Mouse (Mus musculus) CH12F3 (cell line): ENCODE data around the gene Cyp4f17.
"Not testable (repeated sequence)": the region's sequence is repeated elsewhere in the genome, so short reads cannot be mapped to it uniquely, and the experiment has no call there.

Experiments
- in situ Hi-C: fragments of 300-500 bp; cut with MboI; formaldehyde crosslinking; loops from 2 replicates; pipeline ENCODE4 v1.14.3; 2020; ENCODE audit warnings: low sequenced_read_pairs

The Cyp4f17 gene

DNA sequence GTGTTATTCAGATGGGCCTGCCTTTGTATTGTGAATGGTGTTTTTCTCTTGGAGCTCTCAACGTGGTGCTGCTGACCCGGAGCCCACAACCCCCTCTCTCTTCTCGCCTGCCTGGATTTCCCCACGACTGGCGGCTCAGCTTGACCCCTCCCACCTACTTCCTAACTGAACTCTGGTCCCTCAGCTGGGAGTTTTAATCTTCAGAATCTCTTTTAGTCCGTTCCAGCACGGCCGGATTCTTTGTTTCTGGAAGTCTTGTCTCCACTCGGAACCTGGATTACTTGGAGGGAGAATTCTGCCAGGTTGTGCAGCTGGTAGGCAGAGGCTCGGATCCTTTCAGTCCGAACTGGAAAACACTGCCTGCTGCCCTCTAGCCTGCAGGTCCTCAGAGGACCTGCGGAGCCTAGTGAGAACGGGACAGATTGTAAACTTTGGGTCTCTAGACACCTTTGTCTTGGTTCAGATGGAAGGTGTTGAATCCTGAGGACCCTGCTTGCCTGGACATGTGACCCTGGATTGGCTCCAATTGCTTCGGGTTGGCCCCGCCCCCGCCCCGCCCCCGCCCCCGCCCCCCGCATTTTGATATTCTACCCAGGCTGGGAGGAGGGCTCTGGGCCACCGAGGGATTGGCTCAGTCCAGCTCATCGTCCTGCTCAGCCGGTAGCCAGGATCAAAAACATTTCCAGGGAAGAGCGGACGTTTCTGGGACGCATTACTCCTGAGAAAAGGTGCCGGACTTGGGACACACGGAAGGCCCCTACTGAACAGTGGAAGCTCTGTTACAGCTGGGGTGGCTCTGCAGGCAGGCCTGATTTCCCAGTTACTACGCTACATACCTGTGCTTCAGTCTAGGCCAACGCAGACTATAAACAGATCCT is at the start of gene Cyp4f17:
Gene Cyp4f17, plus strand, starts transcription at position 200 of the 878 bp plus-strand sequence.
- in situ Hi-C loops = no loop called here

DNA sequence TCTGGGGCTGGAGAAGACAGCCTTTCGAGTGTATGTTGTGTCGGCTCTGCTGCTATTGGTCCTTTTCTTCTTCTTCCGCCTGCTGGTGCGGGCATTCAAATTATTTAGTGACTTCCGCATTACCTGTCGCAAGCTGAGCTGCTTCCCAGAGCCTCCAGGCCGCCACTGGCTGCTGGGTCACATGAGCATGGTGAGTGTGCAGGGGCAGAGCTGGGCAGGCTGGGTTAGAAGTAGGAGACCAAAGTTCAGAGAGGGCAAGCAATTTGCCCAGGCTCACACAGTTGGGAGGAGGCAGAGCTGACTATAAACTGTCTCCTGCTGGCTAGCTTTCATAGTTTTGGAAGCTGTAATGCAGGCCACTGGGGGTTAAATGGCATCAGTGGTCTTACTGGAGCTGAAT is 37.4 kb upstream of the Cyp4f17 start:
- in situ Hi-C loops = no loop called here

DNA sequence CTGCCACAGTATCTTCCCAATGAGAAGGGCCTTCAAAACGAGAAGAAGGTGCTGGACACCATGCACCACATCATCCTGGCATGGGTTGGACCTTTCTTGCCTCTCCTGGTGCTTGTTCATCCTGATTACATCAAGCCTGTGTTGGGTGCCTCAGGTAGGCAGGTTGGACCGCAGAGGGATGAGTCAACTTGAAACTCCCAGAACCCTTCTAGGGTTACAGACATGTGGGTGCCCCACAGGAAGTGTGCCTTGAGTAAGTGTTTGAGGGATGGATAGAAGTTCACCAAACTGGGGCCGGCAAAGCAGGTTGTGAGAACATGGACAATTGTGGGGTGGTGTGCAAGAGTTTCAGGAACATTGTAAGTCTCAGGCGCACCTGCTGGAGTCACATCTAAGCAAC is 35.1 kb upstream of the Cyp4f17 start:
- in situ Hi-C loops = no loop called here

DNA sequence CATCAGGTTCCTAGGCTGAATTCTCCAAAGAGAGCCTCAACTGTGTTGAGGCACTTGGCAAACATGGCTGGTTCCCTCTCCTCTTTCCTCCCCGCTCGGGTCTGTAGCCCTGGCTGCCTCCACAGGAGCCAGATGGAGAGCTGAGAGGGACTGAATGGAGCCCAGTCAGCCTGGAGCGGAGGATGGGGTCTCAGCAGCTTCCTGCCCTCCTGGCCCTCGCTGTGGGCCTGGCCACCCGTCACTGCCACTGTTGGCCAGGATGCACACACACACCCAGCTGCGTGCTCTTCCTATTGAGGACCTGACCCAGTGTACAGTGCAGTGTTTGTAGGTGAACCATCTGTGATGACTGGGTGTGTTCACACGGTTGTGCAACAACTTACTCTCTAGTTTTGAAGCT is 33.7 kb upstream of the Cyp4f17 start:
- in situ Hi-C loops = no loop called here

DNA sequence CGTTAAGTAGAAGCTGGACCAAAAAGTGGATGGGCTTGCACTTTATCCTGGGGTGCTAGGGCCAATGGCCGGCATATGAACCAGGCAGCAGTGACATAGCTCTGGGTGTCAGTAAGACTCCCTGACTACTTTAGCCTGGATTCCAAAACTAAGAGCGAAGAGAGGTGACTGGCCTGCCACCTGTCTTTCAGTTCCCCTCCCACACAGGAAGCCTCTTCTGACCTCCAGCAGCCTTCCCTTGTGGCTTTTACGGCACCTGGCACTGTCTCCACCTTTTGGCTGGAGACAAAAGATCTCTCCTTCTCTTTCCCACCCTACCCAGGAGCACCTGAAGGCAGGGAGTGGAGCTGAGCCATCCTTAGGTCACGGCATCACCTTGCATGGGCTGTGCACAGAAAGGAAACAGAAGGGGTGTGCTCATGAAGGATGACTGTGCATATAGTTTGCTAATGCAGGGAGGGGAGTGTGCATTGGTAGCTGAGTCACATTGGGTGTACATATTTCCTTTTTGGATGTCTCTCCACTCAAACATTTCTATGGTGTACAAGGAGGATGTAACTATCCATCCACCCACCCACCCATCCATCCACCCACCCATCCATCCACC is 30.8 kb upstream of the Cyp4f17 start:
- in situ Hi-C loops = no loop called here

DNA sequence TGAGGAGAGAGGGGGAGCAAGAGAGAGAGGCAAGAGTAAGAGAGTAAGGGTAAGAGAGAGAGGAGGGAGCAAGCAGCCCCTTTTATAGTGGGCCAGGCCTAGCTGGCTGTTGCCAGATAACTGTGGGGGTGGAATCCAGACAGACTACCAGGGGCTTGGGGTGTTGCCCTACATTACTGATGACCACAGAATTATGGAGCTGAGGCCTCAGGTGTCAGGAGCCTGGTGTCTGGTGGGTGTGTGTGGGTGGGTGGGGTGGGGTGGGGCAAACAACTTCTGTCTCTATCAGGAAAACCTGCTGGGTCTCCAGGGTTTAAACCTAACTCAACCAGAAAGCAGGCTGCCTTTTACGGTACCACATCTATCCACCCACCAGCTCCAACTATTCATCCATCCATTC is 28.6 kb upstream of the Cyp4f17 start:
- in situ Hi-C loops = no loop called here

DNA sequence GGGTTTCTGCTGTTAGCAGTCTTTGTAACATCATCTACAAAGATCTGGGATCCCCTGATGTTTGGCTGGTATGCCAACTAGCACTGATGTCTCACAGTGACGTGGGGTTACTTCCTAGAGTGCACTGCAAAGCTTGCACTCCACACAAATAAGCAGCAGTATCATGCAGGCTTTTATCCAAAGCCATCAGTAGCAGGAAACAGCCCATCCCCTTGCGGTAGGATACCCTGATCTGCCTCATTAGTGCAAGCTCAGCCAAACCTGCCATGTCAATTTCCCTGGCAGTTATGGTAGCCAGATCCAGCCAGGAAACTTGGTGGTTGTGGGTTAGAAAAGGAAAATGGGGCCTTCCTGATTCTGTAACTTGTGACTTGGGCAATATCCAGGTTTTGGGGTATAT is 27.1 kb upstream of the Cyp4f17 start:
- in situ Hi-C loops = no loop called here

DNA sequence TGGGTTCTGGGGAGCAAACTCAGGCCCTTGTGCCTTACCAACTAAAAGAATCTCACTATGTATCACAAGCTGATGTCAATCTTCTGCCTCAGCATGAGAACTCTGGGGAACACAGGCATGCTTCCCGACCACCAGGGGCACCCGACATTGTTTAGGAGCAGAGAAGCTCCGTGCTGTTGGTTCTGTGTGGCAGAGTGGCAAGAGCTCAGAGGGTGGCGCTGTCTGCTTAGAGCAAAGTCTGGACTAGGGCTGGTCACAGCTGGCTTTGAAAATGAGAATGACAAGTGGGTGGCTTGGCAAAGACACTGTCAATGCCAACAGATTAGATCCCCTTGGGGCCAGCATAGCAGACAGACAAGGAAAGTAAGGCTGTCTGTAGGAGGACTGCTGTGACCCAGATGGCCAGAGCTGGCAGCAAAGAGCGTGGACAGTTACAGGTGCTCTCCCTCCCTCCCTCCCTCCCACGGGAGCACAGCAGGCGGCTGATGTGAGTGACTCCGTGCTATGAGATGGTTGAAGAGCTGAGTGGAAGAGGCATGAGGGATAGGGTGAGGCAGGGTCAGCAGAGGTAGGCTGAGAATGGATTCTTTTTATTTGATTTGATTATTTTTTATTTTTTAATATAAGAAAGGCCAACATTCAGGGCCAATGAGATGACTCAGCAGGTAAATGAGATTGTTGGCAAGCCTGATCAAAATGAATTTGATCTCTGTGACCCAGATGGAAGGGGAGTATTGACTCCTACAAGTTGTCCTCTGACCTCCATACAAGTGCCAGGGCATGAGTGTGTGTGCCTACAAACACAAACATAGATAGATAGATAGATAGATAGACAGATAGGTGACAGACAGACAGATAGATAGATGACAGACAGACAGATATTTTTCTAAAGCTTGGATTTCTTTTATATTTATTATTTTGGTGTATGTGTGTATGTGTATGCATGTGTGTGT is 26.0 kb upstream of the Cyp4f17 start:
- in situ Hi-C loops = no loop called here

DNA sequence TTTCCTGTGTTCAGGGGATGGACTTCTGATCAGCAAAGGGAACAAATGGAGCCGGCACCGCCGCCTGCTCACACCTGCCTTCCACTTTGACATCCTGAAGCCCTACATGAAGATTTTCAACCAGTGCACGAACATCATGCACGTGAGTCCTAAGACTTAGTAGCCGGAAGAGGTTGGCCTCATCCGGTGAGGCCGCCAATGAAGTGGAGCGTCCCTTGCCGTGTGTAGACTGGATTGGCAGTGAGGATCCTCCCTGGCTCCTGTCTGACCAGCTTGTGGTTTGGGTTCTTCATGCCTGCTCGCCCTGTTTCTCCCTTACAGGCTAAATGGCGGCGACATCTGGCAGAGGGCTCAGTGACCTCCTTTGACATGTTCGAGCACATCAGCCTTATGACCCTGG is 24.1 kb upstream of the Cyp4f17 start:
- in situ Hi-C loops = no loop called here

DNA sequence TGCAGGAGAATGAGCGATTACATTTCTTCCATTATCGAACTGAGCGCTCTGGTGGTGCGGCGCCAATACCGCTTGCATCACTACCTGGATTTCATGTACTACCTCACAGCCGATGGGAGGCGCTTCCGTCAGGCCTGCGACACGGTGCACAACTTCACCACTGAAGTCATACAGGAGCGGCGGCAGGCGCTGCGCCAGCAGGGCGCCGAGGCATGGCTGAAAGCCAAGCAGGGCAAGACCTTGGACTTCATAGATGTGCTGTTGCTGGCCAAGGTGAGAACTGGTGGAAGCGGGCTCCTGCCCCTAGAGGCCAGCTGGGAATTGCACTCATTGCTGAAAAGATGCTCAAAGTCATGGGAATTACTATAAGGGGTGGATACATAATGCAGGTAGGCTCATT is 22.6 kb upstream of the Cyp4f17 start:
- in situ Hi-C loops = no loop called here

DNA sequence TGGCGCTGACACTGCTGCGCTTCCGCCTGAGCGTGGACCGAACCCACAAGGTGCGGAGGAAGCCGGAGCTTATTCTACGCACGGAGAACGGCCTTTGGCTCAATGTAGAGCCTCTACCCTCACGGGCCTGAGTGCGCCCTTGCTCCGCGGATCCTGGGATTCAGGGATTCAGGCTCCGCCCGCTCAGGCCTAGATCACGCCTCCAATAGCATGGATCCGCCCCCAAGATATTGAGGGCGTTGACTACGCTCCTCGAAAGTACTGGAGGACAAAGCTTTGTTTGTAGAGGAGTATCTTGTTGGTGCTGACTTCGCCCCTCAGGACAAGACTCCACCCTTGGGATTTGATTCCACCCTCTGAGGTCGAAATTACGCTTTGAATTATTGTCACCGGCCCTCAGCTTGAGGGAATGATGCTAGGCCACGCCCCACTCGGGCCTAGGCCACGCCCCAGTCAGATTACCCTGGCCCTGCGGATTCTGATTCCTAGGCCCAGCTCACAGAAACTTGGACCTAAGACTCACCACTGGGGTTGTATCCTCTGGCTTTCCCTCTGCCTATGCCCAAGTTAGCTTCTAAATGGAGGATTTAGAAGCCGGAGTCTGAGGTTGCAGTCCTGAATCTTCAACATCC is 13.4 kb upstream of the Cyp4f17 start:
- in situ Hi-C loops = no loop called here

DNA sequence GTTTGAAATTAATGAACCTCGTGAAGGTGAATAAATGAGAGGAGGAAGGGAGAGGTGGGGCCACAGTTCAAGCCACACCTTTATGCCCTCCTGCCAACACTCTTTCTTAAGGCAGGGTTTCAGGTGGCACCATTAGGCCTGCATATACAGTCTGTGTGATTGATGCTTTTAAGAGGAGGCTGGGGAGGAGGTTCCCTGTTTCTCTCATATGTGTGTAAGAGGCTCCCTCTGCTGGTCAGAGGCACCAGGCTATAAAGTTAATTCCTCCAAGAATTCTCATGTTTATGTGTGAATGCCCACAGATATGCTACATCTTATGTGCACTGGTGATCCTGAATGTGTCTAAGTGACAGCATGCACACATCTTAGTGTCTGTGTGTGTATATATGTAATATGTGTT is 11.2 kb upstream of the Cyp4f17 start:
- in situ Hi-C loops = no loop called here

DNA sequence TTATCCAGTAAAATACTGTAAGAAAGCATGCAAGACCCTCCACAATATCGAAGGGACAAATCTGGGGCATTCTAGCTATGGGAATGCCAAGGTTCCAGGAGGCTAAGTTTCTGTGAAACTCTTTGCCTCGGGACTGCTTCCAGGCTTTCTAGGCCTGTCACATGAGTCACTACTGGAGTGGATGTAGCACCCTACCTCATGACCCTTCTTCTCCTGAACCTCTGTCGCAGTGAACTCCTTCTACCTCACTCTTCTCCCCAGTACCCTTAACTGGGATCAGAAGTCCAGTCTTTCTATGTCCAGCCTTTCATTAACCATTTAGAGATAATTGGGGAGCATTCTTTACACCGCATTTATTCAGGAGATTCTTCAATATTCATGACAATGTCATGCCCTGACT is 5.3 kb upstream of the Cyp4f17 start:
- in situ Hi-C loops = not testable (repeated sequence)

DNA sequence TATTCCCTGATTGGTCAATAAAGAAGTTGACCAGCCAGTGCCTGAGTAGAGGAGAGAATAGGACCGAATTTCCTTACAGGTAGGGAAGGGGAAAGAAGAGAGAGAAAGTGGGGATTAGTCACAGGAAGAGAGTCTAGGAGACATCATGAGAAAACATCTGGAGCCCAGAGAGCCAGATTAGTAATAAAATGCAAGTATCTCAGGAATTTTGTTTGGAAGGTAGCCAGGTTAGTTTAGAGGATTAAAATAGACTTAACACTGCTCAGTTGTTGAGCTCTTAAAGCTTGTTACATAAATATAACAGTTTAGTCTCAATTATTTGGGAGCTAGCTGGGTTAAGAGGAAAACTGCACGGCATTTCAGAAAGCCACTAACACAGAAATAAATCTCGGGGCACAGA is 4.8 kb upstream of the Cyp4f17 start:
- in situ Hi-C loops = no loop called here

DNA sequence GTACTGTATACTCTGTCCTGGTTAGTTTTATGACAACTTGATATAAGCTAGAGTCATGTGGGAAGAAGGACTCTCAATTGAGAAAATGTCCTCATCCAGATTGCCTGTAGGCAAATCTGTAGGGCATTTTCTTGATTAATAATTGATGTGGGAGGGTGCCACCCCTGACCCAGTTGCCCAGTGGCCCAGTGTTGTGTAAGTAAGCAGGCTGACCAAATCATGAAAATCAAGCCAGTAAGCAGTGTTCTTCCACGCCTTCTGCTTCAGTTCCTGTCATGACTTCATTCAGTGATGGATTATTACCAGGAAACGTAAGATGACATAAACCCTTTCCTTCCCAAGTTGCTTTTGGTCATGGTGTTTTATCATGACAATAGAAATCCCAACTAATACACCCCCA is 2.7 kb upstream of the Cyp4f17 start:
- in situ Hi-C loops = no loop called here

DNA sequence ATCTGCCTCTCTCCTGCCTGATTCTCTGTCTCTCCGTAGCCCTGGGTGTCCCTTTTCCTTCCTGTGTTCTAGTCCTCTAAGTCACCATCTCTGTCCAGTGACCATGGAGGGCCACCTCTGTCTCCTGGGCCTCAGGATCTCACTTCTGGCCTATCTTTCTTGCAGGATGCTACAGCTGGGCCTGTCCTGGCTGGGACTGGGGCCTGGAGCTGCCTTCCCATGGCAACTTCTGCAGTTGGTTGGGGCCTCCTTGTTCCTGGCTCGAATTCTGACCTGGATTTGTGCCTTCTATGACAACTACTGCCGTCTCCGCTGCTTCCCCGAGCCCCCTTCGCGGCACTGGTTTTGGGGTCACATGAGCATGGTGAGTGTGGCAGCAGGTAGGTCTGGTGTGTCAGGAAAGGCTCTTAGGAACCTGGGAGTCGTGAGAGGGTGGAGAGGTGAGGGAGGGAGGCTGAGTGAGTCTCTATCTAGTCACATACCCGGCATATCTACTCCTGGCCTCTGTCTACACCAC is 937 bp downstream of the Cyp4f17 start:
- in situ Hi-C loops = no loop called here

DNA sequence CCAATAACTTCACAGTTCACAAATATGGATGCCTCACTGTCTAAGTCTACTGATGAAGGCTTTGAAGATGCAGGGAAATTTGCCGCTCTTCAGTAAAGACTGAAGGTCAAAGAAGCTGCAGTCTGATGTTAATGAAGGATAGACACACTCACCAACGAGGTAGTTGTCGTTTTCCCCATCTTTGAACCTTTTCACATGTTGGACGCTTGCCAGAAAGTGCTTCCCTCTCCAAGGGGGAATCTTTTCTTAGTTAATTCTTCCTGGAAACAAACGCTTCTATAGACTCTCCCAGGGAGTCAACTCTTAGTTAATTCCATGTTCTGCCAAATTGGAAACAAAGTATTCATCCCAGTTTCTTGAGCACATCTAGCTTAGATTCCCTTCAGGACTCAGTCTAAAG is 10.3 kb downstream of the Cyp4f17 start:
- in situ Hi-C loops = no loop called here

DNA sequence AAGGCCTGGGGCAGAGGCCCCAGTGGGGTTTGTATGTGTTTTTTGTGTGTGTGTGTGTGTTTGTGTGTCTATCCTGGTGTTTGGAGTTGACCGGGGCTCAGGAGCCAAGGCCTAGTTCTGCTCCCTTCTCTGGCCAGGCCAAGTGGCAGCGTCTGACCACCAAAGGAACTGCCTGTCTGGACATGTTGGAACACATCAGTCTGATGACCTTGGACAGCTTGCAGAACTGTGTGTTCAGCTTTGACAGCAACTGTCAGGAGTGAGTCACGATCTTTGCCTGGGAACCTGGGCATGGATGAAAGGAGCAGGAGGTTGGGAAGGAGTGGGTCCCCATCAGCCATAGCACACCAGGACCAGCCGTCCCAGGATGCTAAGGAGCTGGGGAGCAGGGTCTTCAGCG is 16.1 kb downstream of the Cyp4f17 start:
- in situ Hi-C loops = no loop called here

DNA sequence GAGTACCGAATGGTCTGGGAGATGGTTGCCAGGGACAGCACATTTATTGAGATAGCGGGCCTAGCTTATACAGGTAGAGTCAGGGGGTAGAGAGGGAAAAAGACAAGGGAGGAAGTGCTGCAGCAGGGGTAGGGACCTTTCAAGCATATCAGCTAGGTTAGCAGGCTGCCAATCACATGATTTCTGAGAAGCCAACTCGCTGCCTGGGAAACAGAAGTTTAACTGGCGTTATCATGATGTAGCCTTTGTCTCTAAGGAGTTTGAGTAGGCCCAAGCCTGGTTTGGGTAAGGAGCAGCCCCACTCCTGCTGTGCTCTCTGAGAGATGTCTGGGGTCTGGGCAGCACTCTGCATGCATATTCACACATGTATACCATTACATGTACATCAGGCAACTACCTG is 16.5 kb downstream of the Cyp4f17 start:
- in situ Hi-C loops = no loop called here

DNA sequence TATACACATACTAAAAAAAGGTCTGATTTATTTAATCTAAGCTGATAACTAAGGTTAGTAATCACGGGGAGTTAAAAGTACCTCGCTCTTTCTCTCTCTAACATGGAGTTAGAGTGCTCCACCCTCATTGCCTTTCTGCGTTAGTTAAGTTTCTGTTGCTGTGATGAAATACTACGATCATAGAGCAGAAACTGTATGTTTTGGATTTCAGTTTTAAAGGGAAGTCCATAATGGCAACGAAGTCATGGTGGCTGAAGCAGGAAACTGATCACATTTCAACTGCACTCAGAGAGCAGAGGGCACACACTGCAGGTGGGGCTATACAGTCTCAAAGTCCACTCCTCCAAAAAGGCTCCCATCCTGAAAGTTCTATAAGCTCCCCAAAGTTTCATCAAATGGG is 17.0 kb downstream of the Cyp4f17 start:
- in situ Hi-C loops = no loop called here

DNA sequence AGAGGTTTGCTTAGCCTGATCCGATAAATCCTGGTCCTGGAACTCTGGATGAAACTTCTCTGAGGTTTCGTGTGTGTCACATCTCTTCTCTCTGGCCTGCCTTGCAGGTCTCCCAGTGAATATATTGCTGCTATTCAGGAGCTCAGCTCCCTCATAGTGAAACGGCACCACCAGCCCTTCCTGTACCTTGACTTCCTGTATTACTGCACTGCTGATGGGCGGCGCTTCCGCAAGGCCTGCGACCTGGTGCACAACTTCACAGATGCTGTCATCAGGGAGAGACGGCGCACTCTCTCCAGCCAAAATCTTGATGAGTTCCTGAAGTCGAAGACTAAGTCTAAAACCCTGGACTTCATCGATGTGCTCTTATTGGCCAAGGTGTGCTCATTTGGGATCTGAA is 18.0 kb downstream of the Cyp4f17 start:
- in situ Hi-C loops = no loop called here
